Mouse (Mus musculus): ENCODE data around the gene Hmgb1.

- no peak for TF ChIP-seq GATA2 (IDR thresholded peaks at IDR 0.05; ENCODE audit: borderline replicate concordance, low read depth, low read length)
- TF ChIP-seq TAL1 (conservative IDR thresholded peaks at IDR 0.05; ENCODE audit: low read depth, low read length) = no peak
- no peak for TF ChIP-seq CTCF (IDR thresholded peaks at IDR 0.05; ENCODE audit: low read depth, low read length)
- TF ChIP-seq GATA1 (IDR thresholded peaks at IDR 0.05; ENCODE audit: borderline replicate concordance, low read length) = no peak
These were observed 8.6 kb downstream of the Hmgb1 start for GRCm38 (mm10) chr5:149175736-149176135.
